In the genomic region with DNA sequence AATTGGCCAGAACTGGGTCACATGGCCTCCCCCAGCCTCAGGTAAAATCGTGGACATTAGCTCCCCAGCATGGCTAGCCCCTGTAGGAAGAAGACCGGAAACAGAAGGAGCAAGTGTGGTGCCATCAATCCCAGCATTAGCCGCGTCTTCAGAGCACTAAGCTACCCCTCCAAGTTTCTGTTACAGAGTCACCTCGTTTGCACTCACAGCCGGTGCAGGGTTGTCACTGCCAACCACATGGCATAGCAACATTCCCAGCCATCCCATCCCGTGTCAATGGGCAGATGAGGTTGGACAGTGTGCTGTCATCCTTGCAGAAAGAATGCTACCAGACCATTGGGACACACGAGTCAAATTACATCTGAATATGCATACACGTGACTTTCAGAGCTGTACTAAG, we compare ENCODE assay signal across 19 mouse cellular contexts. TPM values are rescaled to one million over a fixed set of nuclear protein-coding genes. Genes with fewer than 3 reads are reported as not detected.
"Had no signal": no experiment of that assay in that cellular context is flagged by ENCODE, and none has a peak within 500 bp of the region (broad histone marks: within the 10 kb centered on the region; RNA-seq: fewer than 3 reads in every experiment).

No protein-coding gene starts in this region.

- H3K9me3 ChIP-seq: intestine, embryonic 15.5 days; liver, embryonic 13.5 days; midbrain, embryonic 12.5 days; midbrain, embryonic 15.5 days; neural tube, embryonic 13.5 days had no signal

- DNase-seq: kidney, adult 11 months; kidney, postnatal 14 days; kidney, postnatal 4 days; liver, embryonic 13.5 days; lung, adult 2 months; lung, postnatal 36 days; right cerebral cortex, adult 18-20 months; right cerebral cortex, postnatal 14 days; right cerebral cortex, postnatal 4 days; thymus, adult 2 months; thymus, postnatal 14 days; thymus, postnatal 4 days had no signal

- H3K4me3 ChIP-seq: intestine, embryonic 15.5 days; liver, embryonic 13.5 days; midbrain, embryonic 12.5 days; midbrain, embryonic 15.5 days; myocyte; neural tube, embryonic 13.5 days had no signal

- H3K27me3 ChIP-seq: intestine, embryonic 15.5 days; liver, embryonic 13.5 days; midbrain, embryonic 15.5 days; neural tube, embryonic 13.5 days had no signal

- H3K36me3 ChIP-seq: midbrain, embryonic 12.5 days; midbrain, embryonic 15.5 days; neural tube, embryonic 13.5 days had no signal

- ATAC-seq: intestine, embryonic 15.5 days; midbrain, embryonic 15.5 days had no signal

- H3K9ac ChIP-seq: intestine, embryonic 15.5 days; liver, embryonic 13.5 days; midbrain, embryonic 12.5 days; midbrain, embryonic 15.5 days; neural tube, embryonic 13.5 days had no signal

- H3K27ac ChIP-seq: intestine, embryonic 15.5 days; liver, embryonic 13.5 days; midbrain, embryonic 12.5 days; midbrain, embryonic 15.5 days; neural tube, embryonic 13.5 days; stomach, postnatal 0 days had no signal

- H3K4me2 ChIP-seq: intestine, embryonic 15.5 days; liver, embryonic 13.5 days; midbrain, embryonic 12.5 days; midbrain, embryonic 15.5 days; neural tube, embryonic 13.5 days had no signal

RNA-seq across cellular contexts. Expression of a gene that starts 4.4 kb away (rescaled TPM):
- total RNA-seq: monocyte, adult 5-6 weeks had no signal
